Mouse (Mus musculus) cerebellum, postnatal 36 days (tissue): ENCODE results near the gene Dapp1.
A peak's percentile ranks its signal among the peaks of the same experiment; 100 is the strongest.
"Not testable (repeated sequence)": the region's sequence is repeated elsewhere in the genome, so short reads cannot be mapped to it uniquely, and the experiment has no call there.

Experiments used
- DNase-seq, 2 experiments: peaks; one replicate each; pipeline ENCODE4 v3.0.0; 2021 to 2022; ENCODE audit warnings: mixed read lengths in 2 of 2

The Dapp1 gene

DNA sequence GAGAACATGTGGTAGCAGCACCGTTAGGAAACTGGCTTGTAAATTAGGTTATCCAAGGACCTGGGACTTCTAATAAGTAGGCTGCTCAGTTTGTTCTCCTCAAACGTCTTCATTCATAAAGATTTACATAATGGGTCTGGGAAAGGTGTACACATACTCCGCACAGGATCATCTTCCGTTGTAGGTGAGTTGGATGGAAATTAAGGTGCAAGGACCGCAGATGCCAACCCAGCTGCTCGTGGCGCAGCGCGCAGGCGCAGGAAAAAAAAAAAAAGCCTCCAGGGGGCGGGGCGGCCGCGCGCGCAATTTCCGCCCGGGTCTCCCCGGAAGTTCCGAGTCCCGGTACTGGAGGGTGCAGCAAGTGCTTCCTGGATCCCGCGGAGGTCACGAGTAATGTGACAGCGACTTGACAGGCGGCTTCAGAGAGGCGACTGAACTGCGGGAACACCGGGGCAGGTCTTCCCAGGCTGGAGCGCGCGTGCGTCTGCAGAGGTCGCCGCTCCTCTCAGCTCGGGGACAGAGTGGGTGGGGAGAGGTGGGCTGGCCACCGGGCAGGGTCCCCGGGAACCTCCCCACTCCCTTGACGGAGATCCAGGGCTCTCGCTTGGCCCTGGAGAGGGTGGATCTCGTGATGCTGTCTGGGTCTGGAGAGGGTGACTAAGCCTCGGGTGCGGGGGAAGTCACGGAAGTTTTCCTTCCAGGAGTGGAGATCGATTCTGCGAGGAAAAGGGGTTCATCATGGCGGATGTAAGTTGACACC lies 63.0 kb downstream of the Dapp1 start, which contains the start of gene Lamtor3:
Lamtor3 (plus strand) TSS at position 335 of the 760 bp plus-strand sequence.
- peak; percentile 86 to 88 for DNase-seq

- DNase-seq = no peak
Observed at GRCm38 (mm10) chr3:137917694-137918171, 63.6 kb downstream of the Dapp1 start.

- DNase-seq = not testable (repeated sequence)
Observed at GRCm38 (mm10) chr3:137914567-137914966, 66.8 kb downstream of the Dapp1 start.

GRCm38 (mm10) chr3:137913093-137913492 lies 68.3 kb downstream of the Dapp1 start:
- DNase-seq = no peak

DNA sequence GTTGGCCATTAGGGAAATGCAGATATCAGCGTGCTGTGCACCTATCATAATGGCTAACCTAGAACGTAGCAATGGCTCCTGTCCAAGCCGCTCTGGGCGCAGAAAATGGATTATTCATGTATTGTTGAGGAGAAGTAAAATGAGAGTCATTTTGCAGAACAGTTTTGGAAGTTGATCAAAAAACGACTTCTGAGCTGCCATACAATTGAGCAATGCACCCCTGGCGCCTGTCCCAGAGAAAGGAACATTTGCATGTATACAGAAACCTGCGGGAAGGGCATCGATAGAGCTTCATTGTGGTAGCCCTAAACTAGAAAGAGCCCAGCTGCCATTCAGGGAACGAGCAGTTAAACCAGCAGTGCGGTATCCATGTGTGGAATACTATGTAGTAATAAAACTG lies 81.2 kb downstream of the Dapp1 start:
- DNase-seq = no peak

DNA sequence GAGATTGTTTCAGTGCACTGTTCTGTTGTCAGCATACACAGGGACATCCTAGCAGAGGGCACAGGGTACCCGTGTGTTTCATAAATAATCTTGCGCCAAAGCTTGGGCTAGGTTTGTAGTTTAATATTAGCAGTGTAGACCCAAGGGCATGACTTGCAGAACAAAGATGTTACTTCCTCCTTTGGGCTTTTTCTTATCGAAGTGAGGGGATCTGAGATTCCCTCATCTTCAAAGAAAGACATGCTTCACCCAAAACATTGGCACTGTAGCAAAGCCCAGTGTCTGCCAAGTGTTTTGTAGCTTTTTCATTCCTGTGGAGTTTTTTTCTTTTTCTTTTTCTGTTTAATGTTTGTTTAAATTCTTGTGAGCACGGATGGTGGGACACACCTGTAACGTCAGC lies 83.7 kb downstream of the Dapp1 start:
- no peak for DNase-seq

GRCm38 (mm10) chr3:137896867-137897266 lies 84.5 kb downstream of the Dapp1 start:
- no peak for DNase-seq

DNA sequence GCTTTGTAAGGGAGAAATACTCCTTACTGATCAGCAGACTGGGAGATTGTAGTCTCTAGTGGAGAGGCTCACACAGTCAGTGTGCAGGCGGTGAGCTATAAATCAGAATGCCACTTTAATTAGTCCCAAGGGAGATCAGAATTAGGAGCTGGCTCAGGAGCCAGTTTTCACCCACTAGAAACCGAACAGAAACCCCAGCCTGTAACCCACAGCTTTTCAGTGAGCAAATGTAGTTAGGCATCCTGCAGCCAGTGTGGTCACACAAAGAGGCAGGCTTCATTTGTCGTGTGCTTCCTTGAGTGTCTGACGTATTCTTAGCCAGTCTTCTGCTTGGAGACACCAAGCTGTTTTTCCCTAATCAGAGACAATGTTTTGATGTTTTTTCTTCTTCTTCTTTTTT lies 85.0 kb downstream of the Dapp1 start:
- no peak for DNase-seq

GRCm38 (mm10) chr3:137895196-137895595 lies 86.1 kb downstream of the Dapp1 start:
- no peak for DNase-seq

DNA sequence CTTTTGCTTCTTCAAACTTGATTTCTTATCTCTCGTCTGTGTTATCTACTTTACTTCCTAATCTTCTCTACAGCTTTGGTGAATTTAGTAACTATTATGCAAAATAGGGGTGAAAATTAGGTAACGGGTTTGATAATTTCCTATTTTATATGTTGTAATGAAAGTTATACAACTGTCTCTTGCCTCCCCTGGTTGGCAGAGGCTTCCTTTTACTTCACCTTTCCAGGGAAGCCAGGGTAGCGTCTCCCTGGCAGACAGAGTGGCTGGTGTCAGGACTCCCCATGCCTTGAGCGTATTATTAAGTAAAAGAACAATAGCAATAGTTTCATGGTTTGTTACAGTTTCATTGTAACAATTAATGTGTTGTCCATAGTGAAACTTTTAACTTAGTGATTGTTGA lies 87.6 kb downstream of the Dapp1 start:
- no peak for DNase-seq

- no peak for DNase-seq
Observed at GRCm38 (mm10) chr3:137892118-137892517, 89.2 kb downstream of the Dapp1 start.

GRCm38 (mm10) chr3:137891089-137891488 lies 90.3 kb downstream of the Dapp1 start:
- DNase-seq = no peak

GRCm38 (mm10) chr3:137887961-137888360 lies 93.4 kb downstream of the Dapp1 start:
- no peak for DNase-seq

GRCm38 (mm10) chr3:137881093-137881492 lies 100.3 kb downstream of the Dapp1 start:
- no peak for DNase-seq
